Mouse (Mus musculus) spleen, adult 2 months (tissue): ENCODE results near the gene Vapa.

Source experiments
- CTCF ChIP-seq: fragments of 200-500 bp; IDR thresholded peaks from 2 replicates; pipeline ENCODE4 v1.5.1; 2011; ENCODE audit warnings: mild to moderate bottlenecking, inconsistent platforms; ENCODE audit not compliant: insufficient read depth, insufficient read length, insufficient replicate concordance; ENCODE audit errors: extremely low read depth
- POLR2A ChIP-seq: fragments of 200-500 bp; IDR thresholded peaks from 2 replicates; pipeline ENCODE4 v1.6.1; 2011; ENCODE audit warnings: low read depth, low read length, inconsistent platforms

- no peak for TF ChIP-seq CTCF
- no peak for TF ChIP-seq POLR2A
Measured at GRCm38 (mm10) chr17:65550357-65550756, 63.0 kb downstream of the Vapa start.
